Mouse (Mus musculus): Measurements from ENCODE around the gene Gm21497. TPM values are rescaled to one million over a fixed set of nuclear protein-coding genes. Genes with fewer than 3 reads are reported as not detected.

The Gm21497 gene
- not detected in 2 replicates for polyA plus RNA-seq (2012; rRNA removed)

DNA sequence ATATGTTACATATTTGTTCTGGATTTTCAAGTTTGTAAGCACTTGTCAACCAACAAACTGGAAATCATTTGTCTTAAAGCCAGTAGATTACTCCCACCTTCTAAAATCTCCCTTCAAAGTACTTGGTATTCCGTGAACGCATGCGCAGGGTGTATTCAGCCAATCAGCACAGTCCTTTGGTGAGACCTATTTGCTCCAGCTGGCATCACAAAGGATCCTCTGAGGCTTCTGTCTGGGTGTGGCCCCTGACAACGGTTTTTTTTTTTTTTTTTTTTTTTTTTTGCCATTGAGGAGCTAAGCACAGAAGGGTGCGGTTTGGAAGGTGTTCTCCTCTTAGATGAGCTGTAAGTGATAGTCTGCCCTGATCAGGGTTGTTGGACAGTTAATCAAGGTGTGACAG is at the start of gene Gm21497:
TSS of gene Gm21497 (plus strand) at position 301 of the 400 bp plus-strand sequence.

Measured in central nervous system, embryonic 11.5 days (tissue).